Mouse (Mus musculus) hindbrain, embryonic 11.5 days (tissue): ENCODE measurements around the gene Wdr89. TPM values are rescaled to one million over a fixed set of nuclear protein-coding genes. Genes with fewer than 3 reads are reported as not detected.

Experiments used
- ATAC-seq: fragments of 200-750 bp; cut with Nextera tagmentation; 2 replicates; pipeline ENCODE4 v1.8.0; 2017; ENCODE audit warnings: mild to moderate bottlenecking, moderate TSS enrichment, moderate library complexity; ENCODE audit not compliant: low FRiP score
- DNase-seq: peaks from one replicate; pipeline ENCODE4 v3.0.0-alpha.2; 2015; ENCODE audit warnings: low spot score
- H3K27ac ChIP-seq: fragments of 300-500 bp; sonication (generic); 2 replicates; pipeline ENCODE4 v1.5.1; 2014; ENCODE audit warnings: mild to moderate bottlenecking, low read depth, low read length
- H3K27me3 ChIP-seq: fragments of 300-500 bp; sonication (generic); 2 replicates; pipeline ENCODE4 v1.6.1; 2014; ENCODE audit warnings: mild to moderate bottlenecking, low read length, moderate library complexity, mixed read lengths; ENCODE audit not compliant: control insufficient read depth, insufficient read depth
- H3K36me3 ChIP-seq: fragments of 300-500 bp; sonication (generic); 2 replicates; pipeline ENCODE4 v1.6.1; 2014; ENCODE audit warnings: mild to moderate bottlenecking, low read length, moderate library complexity, mixed read lengths; ENCODE audit not compliant: control insufficient read depth, insufficient read depth
- H3K4me1 ChIP-seq: fragments of 300-500 bp; sonication (generic); replicated peaks from 2 replicates; pipeline ENCODE4 v1.6.1; 2014; ENCODE audit warnings: low read length, mixed read lengths; ENCODE audit not compliant: control insufficient read depth, insufficient read depth
- H3K4me2 ChIP-seq: fragments of 300-500 bp; sonication (generic); replicated peaks from 2 replicates; pipeline ENCODE4 v1.6.1; 2014; ENCODE audit warnings: mild to moderate bottlenecking, low read depth, low read length
- H3K4me3 ChIP-seq: fragments of 300-500 bp; sonication (generic); 2 replicates; pipeline ENCODE4 v1.5.1; 2014; ENCODE audit warnings: low read depth, low read length
- H3K9ac ChIP-seq: fragments of 300-500 bp; sonication (generic); 2 replicates; pipeline ENCODE4 v1.6.1; 2014; ENCODE audit warnings: low read depth, low read length
- H3K9me3 ChIP-seq: fragments of 300-500 bp; sonication (generic); 2 replicates; pipeline ENCODE4 v1.6.1; 2016; ENCODE audit warnings: low read length; ENCODE audit not compliant: control insufficient read depth
- WGBS: fragments of 180-500 bp; shearing (Covaris S2); extraction: QIAGEN DNeasy Blood & Tissue Kit; methylation state at CpG from one replicate; pipeline ENCODE4 v1.1.7; 2014; 5-methylcytosine and 5-hydroxymethylcytosine counted together
- polyA plus RNA-seq: library from polyadenylated mRNA; unstranded; fragments of >200 nt; fragmentation: Nextera tagmentation; extraction: Ambion mirVana; gene quantifications from 2 replicates; pipeline ENCODE4 v1.2.1, GENCODE M21; 2014

The Wdr89 gene
- polyA plus RNA-seq, 1 experiment from 2014 or later: 10.5 TPM

DNA sequence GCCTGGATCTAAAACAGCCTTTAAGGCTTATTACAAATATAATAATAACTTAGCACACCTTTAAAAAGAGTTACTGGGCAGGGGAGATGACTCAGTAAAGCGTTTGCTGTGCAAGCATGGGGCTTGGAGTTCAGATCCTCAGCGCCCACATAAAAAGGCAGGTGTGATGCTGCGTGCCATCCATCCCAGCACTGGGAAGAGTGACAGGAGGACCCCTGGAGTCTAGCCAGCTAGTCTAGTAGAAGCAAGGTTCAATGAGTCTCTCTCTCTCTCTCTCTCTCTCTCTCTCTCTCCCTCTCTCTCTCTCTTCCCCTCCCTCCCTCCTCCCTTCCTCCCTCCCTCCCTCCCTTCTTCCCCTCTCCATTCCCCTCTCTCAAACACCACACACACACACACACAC lies 53.8 kb downstream of the Wdr89 start:
- DNase-seq: no peak
- Histone ChIP-seq H3K9ac (no peak overlapping the region), H3K27ac (no peak overlapping the region), H3K4me1 (no peaks in the 10 kb centered on the region), H3K4me2 (no peak overlapping the region), H3K4me3 (no peak overlapping the region), H3K36me3 (no peaks in the 10 kb centered on the region), H3K9me3 (no peaks in the 10 kb centered on the region), H3K27me3 (no peaks in the 10 kb centered on the region)
- WGBS: 50% methylated on average over 3 of the region's 3 CpGs
- ATAC-seq: no peak

DNA sequence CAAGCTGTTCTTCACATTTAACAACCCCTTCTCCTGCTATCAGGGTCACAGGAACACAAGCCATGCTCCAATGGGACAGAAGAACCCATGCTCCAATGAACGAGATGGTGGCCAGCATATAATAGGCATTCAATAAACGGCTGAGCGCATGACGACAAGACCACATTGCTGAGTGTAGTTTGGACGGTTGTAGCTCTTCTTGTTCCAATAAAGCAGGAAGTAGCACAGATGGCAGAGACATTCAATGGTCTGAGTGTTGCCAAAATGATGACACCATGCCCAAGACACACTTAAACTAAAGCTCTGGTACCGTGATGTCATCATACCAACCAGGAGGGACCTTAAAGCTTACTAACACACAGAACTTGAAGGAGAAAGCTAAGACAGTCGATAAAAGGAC lies 56.6 kb downstream of the Wdr89 start:
- Histone ChIP-seq H3K9me3 (no peaks in the 10 kb centered on the region), H3K9ac (no peak overlapping the region), H3K36me3 (no peaks in the 10 kb centered on the region), H3K27ac (no peak overlapping the region), H3K4me3 (no peak overlapping the region), H3K27me3 (no peaks in the 10 kb centered on the region), H3K4me2 (no peak overlapping the region), H3K4me1 (no peaks in the 10 kb centered on the region)
- DNase-seq (no peak), ATAC-seq (no peak)
- WGBS: 89% methylated on average over 7 of the region's 7 CpGs

DNA sequence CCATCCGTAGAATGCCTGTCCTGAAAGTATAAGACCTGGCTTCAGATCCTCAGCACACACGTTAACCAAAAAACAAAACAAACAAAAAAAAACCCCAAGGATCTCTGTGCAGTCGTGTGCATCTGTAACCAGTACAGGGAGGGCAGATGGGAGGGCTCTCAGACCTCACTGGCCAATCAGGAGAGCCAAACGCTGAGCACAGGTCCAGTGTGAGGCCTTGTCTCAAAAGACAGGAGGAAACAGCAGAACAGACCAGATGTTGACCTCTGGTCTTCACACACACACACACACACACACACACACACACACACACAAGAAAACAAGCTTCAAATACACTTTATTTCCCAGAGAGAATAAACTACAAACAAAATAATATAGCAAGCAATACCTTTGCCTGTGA lies 69.8 kb downstream of the Wdr89 start:
- no peak overlapping the region for H3K9ac ChIP-seq
- no peak overlapping the region for H3K4me2 ChIP-seq
- 24% methylated on average over 4 of the region's 4 CpGs for WGBS

DNA sequence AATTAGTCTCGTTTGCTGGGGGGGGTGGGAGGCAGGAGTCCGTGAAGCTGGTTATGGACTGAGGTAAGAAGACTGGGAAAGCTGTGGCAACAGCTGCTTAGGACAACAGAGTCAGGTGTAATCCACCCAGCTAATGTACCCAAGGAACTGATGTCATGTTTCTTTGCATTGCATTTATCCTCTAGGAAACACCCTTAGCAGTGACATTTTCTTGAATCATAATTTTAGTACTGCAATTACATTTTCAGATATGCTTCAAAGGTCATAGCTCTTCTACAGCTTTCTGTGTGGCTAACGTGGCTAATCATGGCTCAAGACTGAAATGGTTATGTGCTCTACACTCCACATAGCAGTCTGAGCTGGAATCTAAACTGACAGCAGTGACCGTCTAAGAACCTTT lies 70.3 kb downstream of the Wdr89 start:
- ATAC-seq: no peak
- DNase-seq: no peak
- no peak overlapping the region for H3K9ac ChIP-seq
- no peaks in the 10 kb centered on the region for H3K9me3 ChIP-seq
- H3K36me3 ChIP-seq: no peaks in the 10 kb centered on the region
- H3K27ac ChIP-seq: no peak overlapping the region
- no peak overlapping the region for H3K4me2 ChIP-seq
- no peaks in the 10 kb centered on the region for H3K27me3 ChIP-seq
- 72% methylated on average over 4 of the region's 4 CpGs for WGBS
- no peak overlapping the region for H3K4me3 ChIP-seq
- no peaks in the 10 kb centered on the region; the same call in 1 of the 2 replicates for H3K4me1 ChIP-seq

More for the DNA sequence above, 69.8 kb downstream of the Wdr89 start:
- H3K36me3 ChIP-seq: no peaks in the 10 kb centered on the region
- no peaks in the 10 kb centered on the region for H3K27me3 ChIP-seq
- no peak overlapping the region for H3K4me3 ChIP-seq
- H3K4me1 ChIP-seq: no peaks in the 10 kb centered on the region; the same call in 1 of the 2 replicates
- peak; percentile 25 for DNase-seq
- no peak for ATAC-seq
- no peaks in the 10 kb centered on the region for H3K9me3 ChIP-seq
- H3K27ac ChIP-seq: no peak overlapping the region

DNA sequence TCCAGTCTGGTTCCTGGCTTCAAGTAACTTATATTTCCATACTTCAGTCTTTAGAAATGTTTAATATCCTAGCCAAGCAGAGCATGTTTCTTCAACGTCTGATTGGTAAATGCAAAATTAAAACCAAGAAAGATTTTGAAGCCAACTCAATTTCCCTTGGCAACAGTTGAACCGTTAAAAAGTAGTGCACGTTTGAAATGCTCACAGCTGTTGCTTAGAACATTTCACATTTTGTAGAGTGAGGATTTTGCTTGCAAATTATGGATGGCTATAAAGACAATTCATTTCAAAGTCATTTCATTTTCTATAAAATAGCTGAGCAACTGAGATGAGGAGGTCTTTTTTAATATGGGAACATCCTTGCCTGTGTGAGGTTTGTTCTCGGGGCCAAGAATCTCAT lies 71.6 kb downstream of the Wdr89 start:
- no peaks in the 10 kb centered on the region for H3K27me3 ChIP-seq
- H3K4me3 ChIP-seq: no peak overlapping the region
- no peak for DNase-seq
- no peak overlapping the region for H3K27ac ChIP-seq
- H3K4me2 ChIP-seq: no peak overlapping the region
- H3K9me3 ChIP-seq: no peaks in the 10 kb centered on the region
- 92% methylated on average over 4 of the region's 4 CpGs for WGBS
- ATAC-seq: no peak
- H3K36me3 ChIP-seq: no peaks in the 10 kb centered on the region
- H3K9ac ChIP-seq: no peak overlapping the region
- no peaks in the 10 kb centered on the region; the same call in 1 of the 2 replicates for H3K4me1 ChIP-seq

DNA sequence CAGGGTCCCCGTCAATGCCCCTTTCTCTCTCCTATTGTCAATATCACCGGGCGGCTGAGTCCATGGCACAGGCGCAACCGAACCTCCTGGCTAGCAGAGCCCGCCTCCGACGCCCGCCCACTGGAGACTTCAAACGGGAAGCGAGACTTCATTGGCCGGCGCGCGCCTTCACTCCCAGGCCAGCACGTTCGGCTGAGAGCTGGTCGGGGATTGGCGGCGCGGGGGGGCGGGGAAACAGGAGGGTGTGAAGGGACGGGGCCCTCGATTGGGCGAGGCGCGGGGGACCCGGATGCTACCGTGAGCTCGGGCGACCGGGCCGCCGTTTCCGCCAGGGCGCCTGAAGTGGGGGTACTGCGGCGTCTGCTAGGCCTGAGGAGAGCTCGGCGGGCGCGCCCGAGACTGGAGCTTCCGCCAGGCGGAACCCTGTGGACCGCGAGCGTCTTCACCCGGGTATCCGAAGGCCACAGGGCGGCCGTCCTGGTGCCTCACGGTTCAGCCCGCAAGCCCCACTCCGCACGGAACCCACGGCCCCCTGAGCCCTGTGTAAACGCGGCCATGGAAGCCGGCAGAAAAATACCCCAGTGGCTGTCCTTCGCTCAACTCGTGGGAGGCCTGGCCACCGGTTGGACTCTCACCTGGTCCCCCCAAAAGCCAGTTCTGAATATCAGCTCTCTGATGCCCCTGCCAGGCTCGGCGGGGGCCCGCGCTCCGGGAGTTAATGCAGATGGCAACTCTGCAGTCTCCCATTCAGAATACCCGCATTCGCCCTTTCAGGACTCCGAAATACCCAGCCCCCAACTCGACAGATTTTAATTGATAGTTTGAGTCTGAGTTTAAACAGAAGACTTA lies 73.0 kb downstream of the Wdr89 start, which contains the start of gene Ppp2r5e:
Gene Ppp2r5e (minus strand): TSS at position 92 of the 849 bp plus-strand sequence.
- H3K4me1 ChIP-seq: no peaks in the 10 kb centered on the region; the same call in 1 of the 2 replicates
- H3K9me3 ChIP-seq: no peaks in the 10 kb centered on the region
- peak within 1 kb of the TSS; percentile 100 for H3K4me3 ChIP-seq
- peak within 1 kb of the TSS; percentile 98 for H3K9ac ChIP-seq
- DNase-seq (peak; percentile 99), ATAC-seq (peak; percentile 99)
- no peaks in the 10 kb centered on the region for H3K27me3 ChIP-seq
- H3K4me2 ChIP-seq: peak within 1 kb of the TSS; percentile 75
- WGBS: under 1% methylated on average over 63 of the region's 72 CpGs
- no peaks in the 10 kb centered on the region for H3K36me3 ChIP-seq
- H3K27ac ChIP-seq: peak within 1 kb of the TSS; percentile 97

DNA sequence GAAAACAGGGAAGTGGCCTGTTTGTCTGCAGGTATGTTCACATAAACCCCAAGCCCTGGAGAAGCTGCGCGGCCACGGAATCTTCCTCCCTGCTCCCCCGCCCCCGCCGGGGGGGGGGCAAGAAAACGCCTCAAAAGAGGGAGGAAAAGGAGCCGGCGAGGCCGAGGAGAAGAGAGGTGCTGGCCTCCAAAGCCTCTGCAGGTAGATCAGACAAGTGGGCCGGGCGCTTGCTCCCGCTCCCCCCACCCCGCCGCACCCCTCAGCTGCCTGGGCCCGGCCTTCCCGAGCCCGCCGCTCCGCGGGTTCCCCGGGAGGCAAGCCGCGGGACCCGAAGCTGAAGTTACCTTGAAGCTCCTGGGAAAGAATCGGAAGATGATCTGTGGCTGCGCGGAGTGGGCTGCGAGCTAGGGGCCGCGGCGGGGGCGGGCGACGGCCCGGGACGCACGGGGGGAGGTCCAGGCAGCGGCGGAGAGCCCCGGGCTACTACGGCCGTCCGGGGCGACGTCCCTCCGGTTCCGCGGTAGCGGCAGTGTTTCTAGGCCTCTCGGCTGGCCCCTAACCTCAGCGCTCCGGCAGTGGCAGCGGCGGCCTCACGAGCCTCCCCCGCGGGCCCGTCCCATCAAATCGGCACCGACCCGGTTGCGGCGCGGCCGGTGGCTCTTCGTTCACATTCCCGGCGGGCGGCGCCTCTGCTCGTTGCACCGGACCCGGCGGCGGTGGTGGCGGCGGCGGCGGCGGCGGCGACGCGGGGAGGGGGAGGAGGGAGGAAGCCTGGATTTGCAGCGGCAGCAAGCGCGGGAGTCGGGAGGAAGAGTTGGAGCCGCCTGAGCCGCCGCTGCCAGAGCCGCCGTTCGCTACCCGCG lies 73.8 kb downstream of the Wdr89 start:
- Histone ChIP-seq H3K4me3 (peak overlapping the region; percentile 100), H3K27me3 (no peaks in the 10 kb centered on the region), H3K9me3 (no peaks in the 10 kb centered on the region), H3K27ac (peak overlapping the region; percentile 97), H3K4me2 (peak overlapping the region; percentile 75), H3K4me1 (no peaks in the 10 kb centered on the region; the same call in 1 of the 2 replicates), H3K9ac (peak overlapping the region; percentile 98), H3K36me3 (no peaks in the 10 kb centered on the region)
- ATAC-seq: peak; percentile 26
- peak; percentile 60 for DNase-seq
- under 1% methylated on average over 50 of the region's 97 CpGs for WGBS

DNA sequence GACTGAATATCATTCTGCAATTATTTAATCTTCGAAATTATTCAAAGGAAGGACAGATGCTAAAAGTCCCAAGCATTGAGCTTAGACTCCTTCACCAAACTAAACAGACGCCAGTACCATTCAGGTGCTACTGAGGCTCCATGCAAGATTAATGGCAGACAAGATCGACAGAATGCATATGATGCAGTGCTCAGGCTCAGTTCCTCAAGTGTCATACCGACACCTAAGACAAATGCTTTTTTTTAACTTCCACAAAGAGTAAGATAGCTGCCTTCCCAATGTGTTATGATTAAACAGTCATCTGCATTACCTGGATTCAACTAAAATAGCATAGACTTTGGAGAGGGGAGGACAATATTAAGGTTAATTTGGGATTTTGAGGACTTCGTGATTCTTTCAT lies 74.9 kb downstream of the Wdr89 start:
- ATAC-seq (no peak), DNase-seq (no peak)
- 53% methylated on average over 5 of the region's 5 CpGs for WGBS
- Histone ChIP-seq H3K36me3 (no peaks in the 10 kb centered on the region; the same call in 1 of the 2 replicates), H3K4me3 (peak overlapping the region; percentile 100), H3K27ac (no peak overlapping the region), H3K4me2 (peak overlapping the region; percentile 47), H3K9me3 (no peaks in the 10 kb centered on the region), H3K9ac (no peak overlapping the region), H3K27me3 (no peaks in the 10 kb centered on the region), H3K4me1 (no peaks in the 10 kb centered on the region; the same call in 1 of the 2 replicates)
